Mouse (Mus musculus): ENCODE results near the gene Jag1. TPM values are rescaled to one million over a fixed set of nuclear protein-coding genes. Genes with fewer than 3 reads are reported as not detected.
A peak's percentile ranks its signal among the peaks of the same experiment; 100 is the strongest.

Jag1 gene
- total RNA-seq, 2 experiments from 2014 or later, result 4.2 to 6.0 TPM

- no peak for DNase-seq (ENCODE audit: low spot score in 2 of 2)
- intact Hi-C loops (cut with DNase I), result no loop called here
Observed at GRCm38 (mm10) chr2:137107946-137108345, 8.5 kb downstream of the Jag1 start.

GRCm38 (mm10) chr2:137107203-137107602 is 9.2 kb downstream of the Jag1 start:
- intact Hi-C loops (cut with DNase I), result no loop called here
- DNase-seq (ENCODE audit: low spot score in 2 of 2), result no peak

GRCm38 (mm10) chr2:137101074-137101473 is 15.4 kb downstream of the Jag1 start:
- DNase-seq (ENCODE audit: low spot score in 2 of 2), result no peak
- intact Hi-C loops (cut with DNase I), result no loop called here

GRCm38 (mm10) chr2:137099211-137099734 is 17.2 kb downstream of the Jag1 start:
- DNase-seq (ENCODE audit: low spot score in 2 of 2), result no peak
- intact Hi-C loops (cut with DNase I), result no loop called here

GRCm38 (mm10) chr2:137098269-137099035 is 18.0 kb downstream of the Jag1 start:
- no peak for DNase-seq (ENCODE audit: low spot score in 2 of 2)
- intact Hi-C loops (cut with DNase I), result no loop called here

- DNase-seq (ENCODE audit: low spot score in 2 of 2), result no peak
- intact Hi-C loops (cut with DNase I), result no loop called here
Observed at GRCm38 (mm10) chr2:137096981-137097460, 19.4 kb downstream of the Jag1 start.

- DNase-seq (ENCODE audit: low spot score in 2 of 2), result no peak
- intact Hi-C loops (cut with DNase I), result no loop called here
Observed at GRCm38 (mm10) chr2:137094301-137094700, 22.1 kb downstream of the Jag1 start.

GRCm38 (mm10) chr2:137093298-137093630 is 23.2 kb downstream of the Jag1 start:
- no peak for DNase-seq (ENCODE audit: low spot score in 2 of 2)
- intact Hi-C loops (cut with DNase I), result no loop called here

- no peak for DNase-seq (ENCODE audit: low spot score in 2 of 2)
- intact Hi-C loops (cut with DNase I), result no loop called here
Observed at GRCm38 (mm10) chr2:137092523-137093297, 23.7 kb downstream of the Jag1 start.

- no peak for DNase-seq (ENCODE audit: low spot score in 2 of 2)
Observed at GRCm38 (mm10) chr2:137091766-137092522, 24.5 kb downstream of the Jag1 start.

GRCm38 (mm10) chr2:137087705-137088104 is 28.7 kb downstream of the Jag1 start:
- intact Hi-C loops (cut with DNase I), result no loop called here
- no peak for DNase-seq (ENCODE audit: low spot score in 2 of 2)

More at GRCm38 (mm10) chr2:137091766-137092522, 24.5 kb downstream of the Jag1 start:
- intact Hi-C loops (cut with DNase I), result no loop called here

- no peak for DNase-seq (ENCODE audit: low spot score in 2 of 2)
- intact Hi-C loops (cut with DNase I), result no loop called here
Observed at GRCm38 (mm10) chr2:137086621-137087395, 29.6 kb downstream of the Jag1 start.

GRCm38 (mm10) chr2:137085257-137085656 is 31.2 kb downstream of the Jag1 start:
- no peak for DNase-seq (ENCODE audit: low spot score in 2 of 2)
- intact Hi-C loops (cut with DNase I), result no loop called here

GRCm38 (mm10) chr2:137082896-137083620 is 33.4 kb downstream of the Jag1 start:
- intact Hi-C loops (cut with DNase I), result no loop called here
- peak; percentile 55 to 60 for DNase-seq (ENCODE audit: low spot score in 2 of 2)

- intact Hi-C loops (cut with DNase I), result no loop called here
- no peak for DNase-seq (ENCODE audit: low spot score in 2 of 2)
Observed at GRCm38 (mm10) chr2:137081001-137081400, 35.4 kb downstream of the Jag1 start.

- DNase-seq (ENCODE audit: low spot score in 2 of 2), result no peak
- intact Hi-C loops (cut with DNase I), result no loop called here
Observed at GRCm38 (mm10) chr2:137080468-137080867, 36.0 kb downstream of the Jag1 start.

GRCm38 (mm10) chr2:137079721-137080320 is 36.6 kb downstream of the Jag1 start:
- intact Hi-C loops (cut with DNase I), result no loop called here
- DNase-seq (ENCODE audit: low spot score in 2 of 2), result no peak

- DNase-seq (ENCODE audit: low spot score in 2 of 2), result no peak
- intact Hi-C loops (cut with DNase I), result no loop called here
Observed at GRCm38 (mm10) chr2:137078771-137079170, 37.7 kb downstream of the Jag1 start.

Measured in left cerebral cortex, postnatal 25 days (tissue).